Mouse (Mus musculus) lung, embryonic 16.5 days (tissue): ENCODE data around the gene Ptprb. TPM values are rescaled to one million over a fixed set of nuclear protein-coding genes. Genes with fewer than 3 reads are reported as not detected.

Experiments
- ATAC-seq: fragments of 200-750 bp; cut with Nextera tagmentation; 2 replicates; pipeline ENCODE4 v1.8.0; 2017; ENCODE audit warnings: low read depth, mild to moderate bottlenecking, moderate library complexity
- H3K27ac ChIP-seq: fragments of 300-500 bp; sonication (generic); 2 replicates; pipeline ENCODE4 v1.5.1; 2014; ENCODE audit warnings: mild to moderate bottlenecking, control low read depth, low read length
- H3K27me3 ChIP-seq: fragments of 300-500 bp; sonication (generic); 2 replicates; pipeline ENCODE4 v1.6.1; 2014; ENCODE audit warnings: low read depth, low read length, mixed read lengths; ENCODE audit not compliant: control insufficient read depth, insufficient read depth
- H3K36me3 ChIP-seq: fragments of 300-500 bp; sonication (generic); 2 replicates; pipeline ENCODE4 v1.6.1; 2014; ENCODE audit warnings: low read length; ENCODE audit not compliant: control insufficient read depth, insufficient read depth
- H3K4me1 ChIP-seq: fragments of 300-500 bp; sonication (generic); replicated peaks from 2 replicates; pipeline ENCODE4 v1.6.1; 2014; ENCODE audit warnings: low read length, mixed read lengths; ENCODE audit not compliant: control insufficient read depth, insufficient read depth
- H3K4me2 ChIP-seq: fragments of 300-500 bp; sonication (generic); 2 replicates; pipeline ENCODE4 v1.6.1; 2014; ENCODE audit warnings: low read depth, low read length, control low read depth
- H3K4me3 ChIP-seq: fragments of 300-500 bp; sonication (generic); 2 replicates; pipeline ENCODE4 v1.5.1; 2014; ENCODE audit warnings: mild to moderate bottlenecking, low read length, control low read depth
- H3K9ac ChIP-seq: fragments of 300-500 bp; sonication (generic); 2 replicates; pipeline ENCODE4 v1.6.1; 2014; ENCODE audit warnings: low read length, control low read depth
- H3K9me3 ChIP-seq: fragments of 300-500 bp; sonication (generic); 2 replicates; pipeline ENCODE4 v1.6.1; 2016; ENCODE audit warnings: low read length; ENCODE audit not compliant: control insufficient read depth
- WGBS: fragments of 180-500 bp; shearing (Covaris S2); extraction: QIAGEN DNeasy Blood & Tissue Kit; methylation state at CpG from one replicate; pipeline ENCODE4 v1.1.7; 2014; 5-methylcytosine and 5-hydroxymethylcytosine counted together
- polyA plus RNA-seq: library from polyadenylated mRNA; unstranded; fragments of >200 nt; fragmentation: Nextera tagmentation; extraction: Ambion mirVana; gene quantifications from 2 replicates; pipeline ENCODE4 v1.2.1, GENCODE M21; 2015

Ptprb gene
- 17.1 and 18.4 TPM in 2 replicates for polyA plus RNA-seq

GRCm38 (mm10) chr10:116275280-116275679 lies at the start of gene Ptprb:
TSS of gene Ptprb (plus strand) at chr10:116275523.
- ATAC-seq, result no peak
- peak within 1 kb of the TSS; percentile 14 for H3K4me2 ChIP-seq
- peak within 1 kb of the TSS; percentile 30 for H3K27ac ChIP-seq
- peak within 1 kb of the TSS; percentile 4 for H3K9ac ChIP-seq
- no peaks in the 10 kb centered on the region for H3K27me3 ChIP-seq
- no peaks in the 10 kb centered on the region for H3K4me1 ChIP-seq
- 29% methylated on average over 7 of the region's 7 CpGs for WGBS
- H3K36me3 ChIP-seq, result no peaks in the 10 kb centered on the region
- no peaks in the 10 kb centered on the region for H3K9me3 ChIP-seq
- peak within 1 kb of the TSS; percentile 31 for H3K4me3 ChIP-seq

GRCm38 (mm10) chr10:116235299-116235698 lies 40.0 kb upstream of the Ptprb start:
- no peaks in the 10 kb centered on the region for H3K27me3 ChIP-seq
- H3K36me3 ChIP-seq, result no peaks in the 10 kb centered on the region
- no peak overlapping the region for H3K4me3 ChIP-seq
- no peak overlapping the region for H3K9ac ChIP-seq
- no peak overlapping the region for H3K4me2 ChIP-seq
- no peaks in the 10 kb centered on the region for H3K4me1 ChIP-seq
- no peaks in the 10 kb centered on the region for H3K9me3 ChIP-seq
- H3K27ac ChIP-seq, result no peak overlapping the region
- 58% methylated on average over 5 of the region's 5 CpGs for WGBS
- ATAC-seq, result no peak

- peak; percentile 68 for ATAC-seq
- H3K27me3 ChIP-seq, result no peaks in the 10 kb centered on the region
Measured at GRCm38 (mm10) chr10:116242200-116242599, 33.1 kb upstream of the Ptprb start.

GRCm38 (mm10) chr10:116243373-116243772 lies 31.9 kb upstream of the Ptprb start:
- H3K4me1 ChIP-seq, result peaks cover 2% of the 10 kb centered on the region; the same call in 1 of the 2 replicates
- H3K9me3 ChIP-seq, result no peaks in the 10 kb centered on the region
- no peak overlapping the region for H3K4me3 ChIP-seq
- H3K4me2 ChIP-seq, result no peak overlapping the region
- no peaks in the 10 kb centered on the region for H3K36me3 ChIP-seq
- no peak overlapping the region for H3K27ac ChIP-seq
- H3K27me3 ChIP-seq, result no peaks in the 10 kb centered on the region
- ATAC-seq, result peak; percentile 65; the same call in 1 of the 2 replicates
- no peak overlapping the region for H3K9ac ChIP-seq
- WGBS, result 29% methylated on average over 7 of the region's 7 CpGs

More at GRCm38 (mm10) chr10:116242200-116242599, 33.1 kb upstream of the Ptprb start:
- Histone ChIP-seq H3K4me2 (no peak overlapping the region), H3K27ac (no peak overlapping the region), H3K4me1 (peaks cover 2% of the 10 kb centered on the region; the same call in 1 of the 2 replicates), H3K9me3 (no peaks in the 10 kb centered on the region), H3K4me3 (no peak overlapping the region), H3K36me3 (no peaks in the 10 kb centered on the region), H3K9ac (no peak overlapping the region)
- 45% methylated on average over 7 of the region's 7 CpGs for whole genome bisulfite sequencing

GRCm38 (mm10) chr10:116245632-116246031 lies 29.7 kb upstream of the Ptprb start:
- Histone ChIP-seq H3K9ac (no peak overlapping the region), H3K27ac (no peak overlapping the region), H3K4me2 (no peak overlapping the region), H3K36me3 (no peaks in the 10 kb centered on the region), H3K4me1 (peaks cover 2% of the 10 kb centered on the region; the same call in 1 of the 2 replicates), H3K9me3 (no peaks in the 10 kb centered on the region), H3K4me3 (no peak overlapping the region), H3K27me3 (no peaks in the 10 kb centered on the region)
- no peak for ATAC-seq
- 58% methylated on average over 2 of the region's 2 CpGs for WGBS

- Histone ChIP-seq H3K4me2 (no peak overlapping the region), H3K36me3 (no peaks in the 10 kb centered on the region), H3K27me3 (no peaks in the 10 kb centered on the region), H3K9me3 (no peaks in the 10 kb centered on the region), H3K27ac (no peak overlapping the region), H3K4me3 (no peak overlapping the region), H3K9ac (no peak overlapping the region), H3K4me1 (no peaks in the 10 kb centered on the region)
- no peak for ATAC-seq
- 80% methylated on average over 7 of the region's 7 CpGs for WGBS
Measured at GRCm38 (mm10) chr10:116252668-116253067, 22.7 kb upstream of the Ptprb start.

GRCm38 (mm10) chr10:116253972-116254371 lies 21.4 kb upstream of the Ptprb start:
- Histone ChIP-seq H3K4me3 (no peak overlapping the region), H3K36me3 (no peaks in the 10 kb centered on the region), H3K27me3 (no peaks in the 10 kb centered on the region), H3K27ac (peak overlapping the region; percentile 36; the same call in 1 of the 2 replicates), H3K4me2 (no peak overlapping the region), H3K4me1 (no peaks in the 10 kb centered on the region), H3K9ac (no peak overlapping the region), H3K9me3 (no peaks in the 10 kb centered on the region)
- 25% methylated on average over 6 of the region's 6 CpGs for WGBS
- ATAC-seq, result 0 out of 2 replicates have a peak, but pooled peaks have one; percentile 31

- 67% methylated on average over 4 of the region's 4 CpGs for WGBS
- Histone ChIP-seq H3K4me1 (no peaks in the 10 kb centered on the region; the same call in 1 of the 2 replicates), H3K27ac (no peak overlapping the region), H3K4me2 (no peak overlapping the region), H3K9me3 (no peaks in the 10 kb centered on the region), H3K27me3 (no peaks in the 10 kb centered on the region), H3K36me3 (no peaks in the 10 kb centered on the region), H3K4me3 (no peak overlapping the region), H3K9ac (no peak overlapping the region)
- ATAC-seq, result no peak
Measured at GRCm38 (mm10) chr10:116259298-116259697, 16.0 kb upstream of the Ptprb start.

- Histone ChIP-seq H3K4me1 (no peaks in the 10 kb centered on the region; the same call in 1 of the 2 replicates), H3K4me3 (no peak overlapping the region), H3K27me3 (no peaks in the 10 kb centered on the region), H3K9ac (no peak overlapping the region), H3K9me3 (no peaks in the 10 kb centered on the region), H3K4me2 (no peak overlapping the region), H3K27ac (no peak overlapping the region), H3K36me3 (no peaks in the 10 kb centered on the region)
- WGBS, result 40% methylated on average over 13 of the region's 13 CpGs
- peak; percentile 59 for ATAC-seq
Measured at GRCm38 (mm10) chr10:116260658-116261433, 14.5 kb upstream of the Ptprb start.
